Mouse (Mus musculus): ENCODE results near the gene Fdxacb1.

The Fdxacb1 gene

GRCm38 (mm10) chr9:50768107-50769002, at the start of gene Fdxacb1:
Gene Fdxacb1, plus strand, starts transcription at chr9:50768236.
- peak; percentile 96 to 97 for DNase-seq (ENCODE audit: low spot score in 2 of 2)

DNA sequence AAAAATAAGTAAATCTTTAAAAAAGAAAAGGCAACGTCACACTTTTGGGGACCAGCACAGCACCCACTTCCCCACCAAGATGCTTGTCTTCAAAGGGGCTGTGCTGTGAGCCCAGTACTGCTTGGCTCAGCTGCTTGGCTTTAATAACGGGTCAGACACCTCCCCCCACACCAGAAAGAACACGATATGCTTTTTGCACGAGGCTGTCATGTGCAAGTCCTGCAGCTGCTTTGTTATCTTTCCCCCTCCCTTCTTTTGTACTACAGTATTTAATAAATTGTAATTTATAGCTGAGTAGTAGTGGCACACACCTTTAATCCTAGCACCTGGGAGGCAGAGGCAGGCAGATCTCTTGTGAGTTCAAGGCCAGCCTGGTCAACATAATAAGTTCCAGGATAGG, 49.2 kb upstream of the Fdxacb1 start:
- DNase-seq (ENCODE audit: low spot score in 2 of 2), result no peak

GRCm38 (mm10) chr9:50721061-50721460, 47.0 kb upstream of the Fdxacb1 start:
- no peak for DNase-seq (ENCODE audit: low spot score in 2 of 2)

GRCm38 (mm10) chr9:50722451-50722911, 45.6 kb upstream of the Fdxacb1 start:
- no peak for DNase-seq (ENCODE audit: low spot score in 2 of 2)

- DNase-seq (ENCODE audit: low spot score in 2 of 2), result peak; percentile 72 to 81
Observed at GRCm38 (mm10) chr9:50723406-50723805, 44.6 kb upstream of the Fdxacb1 start.

- DNase-seq (ENCODE audit: low spot score in 2 of 2), result no peak
Observed at GRCm38 (mm10) chr9:50724147-50724546, 43.9 kb upstream of the Fdxacb1 start.

DNA sequence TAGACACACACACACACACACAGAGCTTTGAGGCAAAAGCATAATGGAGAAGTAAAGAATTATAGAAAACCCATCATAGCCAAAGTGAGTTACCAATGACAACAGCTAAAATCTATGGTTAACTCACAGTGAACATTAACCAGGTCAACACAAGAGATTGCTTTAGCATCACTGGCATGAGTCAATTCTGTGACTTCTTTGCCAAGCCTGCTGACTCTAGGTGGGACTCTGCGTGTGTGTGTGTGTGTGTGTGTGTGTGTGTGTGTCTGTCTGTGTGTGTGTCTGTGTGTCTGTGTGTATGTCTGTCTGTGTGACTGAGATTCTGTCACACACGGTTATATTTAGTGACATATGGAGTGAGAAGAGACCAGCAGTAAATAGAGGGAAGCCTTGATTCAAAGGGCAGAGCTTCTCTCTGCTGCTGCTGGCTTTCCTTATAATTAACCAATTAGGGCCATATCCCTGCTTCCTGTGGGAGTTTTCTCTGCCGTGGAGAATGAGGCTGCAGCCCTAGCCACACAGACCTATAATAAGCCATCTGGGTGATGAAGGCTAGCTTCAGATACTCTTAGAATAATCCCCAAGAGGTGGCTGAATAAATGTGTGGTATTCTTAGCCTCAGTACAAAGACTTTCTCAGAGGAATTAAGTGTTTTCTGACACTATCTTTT, 43.2 kb upstream of the Fdxacb1 start:
- DNase-seq (ENCODE audit: low spot score in 2 of 2), result no peak

DNA sequence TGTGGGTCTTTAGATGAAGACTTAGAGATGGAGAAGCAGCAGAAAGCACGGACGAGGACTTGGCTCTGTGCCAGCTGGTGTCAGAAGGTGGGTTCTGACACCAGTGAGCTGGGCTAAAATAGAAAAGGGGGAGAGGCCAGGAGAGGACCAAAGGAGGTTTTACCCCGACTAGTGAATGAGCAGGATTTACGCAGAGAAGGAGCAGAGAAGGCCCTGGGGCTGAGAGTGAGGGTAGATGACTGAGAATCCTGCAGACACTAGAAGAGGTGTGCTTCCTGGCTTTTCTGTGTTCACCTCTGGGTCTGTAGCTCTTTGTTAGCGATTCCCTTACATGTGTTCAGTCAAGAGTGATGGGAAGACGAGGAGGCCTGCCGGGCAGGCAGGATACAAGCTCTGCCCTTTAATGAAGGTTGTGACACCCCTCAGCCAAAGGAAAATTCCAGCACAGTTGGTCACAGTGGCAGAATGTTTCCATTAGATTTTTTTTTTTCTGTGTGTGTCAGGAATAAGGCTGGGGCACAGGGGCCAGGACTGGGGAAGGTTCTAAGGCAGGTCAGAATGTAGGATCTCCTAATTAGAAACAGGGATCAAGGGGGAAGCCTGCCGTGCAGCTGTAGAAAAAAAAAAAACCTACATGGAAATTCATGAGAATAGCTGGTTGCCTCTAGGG, 42.0 kb upstream of the Fdxacb1 start:
- no peak for DNase-seq (ENCODE audit: low spot score in 2 of 2)

DNA sequence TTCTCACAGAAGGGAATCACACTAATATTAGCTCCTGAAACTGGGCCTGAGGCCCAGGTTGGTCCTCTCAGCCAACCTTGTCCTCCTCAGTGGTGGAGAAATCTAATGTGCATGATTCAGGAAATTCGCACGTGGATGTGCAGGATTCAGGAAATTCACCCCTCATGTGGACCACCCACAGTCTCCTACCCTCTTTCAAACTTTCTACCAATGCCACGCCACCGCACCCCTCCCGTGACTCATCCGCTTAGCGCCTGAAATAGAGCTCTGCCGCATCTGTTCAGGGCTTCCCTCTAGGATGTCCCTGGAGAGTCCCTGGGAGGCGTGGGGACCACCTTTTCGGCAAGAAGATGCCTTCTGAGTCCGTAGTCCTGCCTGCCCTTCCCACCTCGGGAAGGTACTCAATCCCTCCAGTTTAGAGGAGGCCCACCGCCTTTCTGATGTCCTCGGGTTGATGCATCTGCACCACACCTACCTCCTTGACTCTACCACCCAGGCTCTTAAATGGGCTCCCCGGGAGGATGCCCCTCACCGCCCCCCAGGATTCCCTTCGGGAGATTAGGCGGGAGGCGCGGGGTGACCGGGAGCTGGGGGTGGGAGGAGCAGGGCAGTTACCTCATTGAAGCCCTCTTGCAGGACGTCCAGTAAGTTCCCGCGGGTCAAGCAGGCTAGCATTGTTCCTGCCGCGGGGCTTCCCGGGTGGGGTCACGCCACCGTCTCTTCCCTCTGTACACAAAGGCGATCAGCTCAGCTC, 40.7 kb upstream of the Fdxacb1 start:
- no peak for DNase-seq (ENCODE audit: low spot score in 2 of 2)

- DNase-seq (ENCODE audit: low spot score in 2 of 2), result peak in 1 of 2 experiments; percentile 69
Observed at GRCm38 (mm10) chr9:50727925-50728651, 39.9 kb upstream of the Fdxacb1 start.

- no peak for DNase-seq (ENCODE audit: low spot score in 2 of 2)
Observed at GRCm38 (mm10) chr9:50729600-50729999, 38.4 kb upstream of the Fdxacb1 start.

- no peak for DNase-seq (ENCODE audit: low spot score in 2 of 2)
Observed at GRCm38 (mm10) chr9:50732560-50732959, 35.5 kb upstream of the Fdxacb1 start.

GRCm38 (mm10) chr9:50734989-50735388, 33.0 kb upstream of the Fdxacb1 start:
- DNase-seq (ENCODE audit: low spot score in 2 of 2), result no peak

- DNase-seq (ENCODE audit: low spot score in 2 of 2), result peak; percentile 94 to 95
Observed at GRCm38 (mm10) chr9:50738914-50739870, 28.8 kb upstream of the Fdxacb1 start, which contains the start of gene Dixdc1. Gene Dixdc1, minus strand, starts transcription at chr9:50739517.

- no peak for DNase-seq (ENCODE audit: low spot score in 2 of 2)
Observed at GRCm38 (mm10) chr9:50740867-50741784, 26.9 kb upstream of the Fdxacb1 start.

- no peak for DNase-seq (ENCODE audit: low spot score in 2 of 2)
Observed at GRCm38 (mm10) chr9:50742261-50742660, 25.8 kb upstream of the Fdxacb1 start.

GRCm38 (mm10) chr9:50742744-50743143, 25.3 kb upstream of the Fdxacb1 start:
- DNase-seq (ENCODE audit: low spot score in 2 of 2), result no peak

DNA sequence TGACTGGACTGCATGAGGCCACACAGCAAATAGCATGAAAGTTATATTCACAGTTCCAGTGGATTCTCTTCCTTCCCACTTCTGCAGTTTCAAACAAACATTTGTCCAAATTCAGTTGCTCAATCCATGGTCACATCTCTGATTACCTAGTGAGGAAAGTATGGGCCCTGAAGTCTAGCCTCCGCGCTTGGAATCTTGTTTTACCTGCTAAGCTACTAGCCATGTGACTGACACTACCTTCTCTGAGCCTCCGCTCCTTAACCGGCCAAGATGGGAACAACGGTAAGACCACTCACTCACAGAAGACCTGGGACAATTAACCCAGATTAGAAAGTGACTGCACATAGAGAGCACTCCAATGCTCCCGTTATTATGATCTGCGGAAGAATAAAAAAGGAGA, 22.2 kb upstream of the Fdxacb1 start:
- no peak for DNase-seq (ENCODE audit: low spot score in 2 of 2)
